Mouse (Mus musculus) brown adipose tissue, adult 24 weeks (tissue): ENCODE results near the gene Gm10382. TPM values are rescaled to one million over a fixed set of nuclear protein-coding genes. Genes with fewer than 3 reads are reported as not detected.
A peak's percentile ranks its signal among the peaks of the same experiment; 100 is the strongest.

Source experiments
- H3K27ac ChIP-seq: fragments of 200-500 bp; replicated peaks from 2 replicates; pipeline ENCODE4 v1.5.1; 2012; ENCODE audit warnings: low read depth, mild to moderate bottlenecking, low read length
- H3K4me1 ChIP-seq: fragments of 200-500 bp; 2 replicates; pipeline ENCODE4 v1.6.1; 2012; ENCODE audit warnings: low read length, mixed read lengths; ENCODE audit not compliant: control insufficient read depth, insufficient read depth, insufficient read length
- H3K4me3 ChIP-seq: fragments of 200-500 bp; 2 replicates; pipeline ENCODE4 v1.5.1; 2012; ENCODE audit warnings: low read depth, mild to moderate bottlenecking, low read length, moderate library complexity; ENCODE audit not compliant: insufficient read depth
- polyA plus RNA-seq: library from polyadenylated mRNA; stranded (reverse); fragments of >200 nt; gene quantifications from 2 replicates; pipeline ENCODE4 v1.2.4, GENCODE M21; 2012; ENCODE audit not compliant: missing spikeins, insufficient read depth, insufficient read length

Gm10382 gene
- polyA plus RNA-seq, 1 experiment: not detected

DNA sequence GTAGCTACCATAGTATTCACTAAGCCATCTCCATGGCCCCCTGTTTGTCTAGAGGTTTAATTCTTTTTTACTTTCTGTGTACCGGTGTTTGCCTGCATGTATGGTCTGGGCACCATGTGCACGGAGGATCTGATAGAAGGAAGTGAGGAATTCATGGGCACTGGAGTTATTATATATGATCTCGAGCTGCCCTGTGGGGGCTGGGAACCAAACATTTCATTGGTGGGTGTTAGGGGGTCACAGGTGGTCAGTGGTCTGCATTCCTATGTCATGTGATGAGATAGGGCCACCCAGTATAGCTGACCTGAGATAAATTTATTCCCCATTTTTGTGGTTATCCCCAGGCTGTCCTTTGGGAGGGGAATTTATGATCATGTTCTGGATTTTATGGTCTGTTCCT is 5.9 kb downstream of the Gm10382 start:
- H3K27ac ChIP-seq: peak overlapping the region; percentile 99

DNA sequence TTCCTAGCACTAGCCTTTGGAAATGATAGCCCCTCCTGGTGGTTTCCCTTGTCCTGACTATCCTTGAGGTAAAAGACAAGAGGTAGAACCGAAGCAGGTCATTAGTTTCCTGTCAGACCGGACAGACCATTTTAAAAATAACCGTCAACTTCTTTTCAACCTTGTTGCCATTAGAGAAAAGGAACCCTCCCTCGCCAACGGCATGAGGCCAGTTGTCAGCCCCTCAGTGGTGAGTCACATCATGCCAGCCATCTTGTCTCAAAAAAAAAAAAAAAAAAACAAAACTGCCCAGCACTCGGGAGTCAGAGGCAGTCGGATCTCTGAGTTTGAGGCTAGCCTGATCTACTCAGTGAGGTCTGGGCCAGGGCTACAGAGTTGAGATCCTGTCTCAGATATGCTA is 11.8 kb downstream of the Gm10382 start:
- Histone ChIP-seq H3K27ac (no peak overlapping the region), H3K4me1 (no peaks in the 10 kb centered on the region; the same call in 1 of the 2 replicates), H3K4me3 (no peak overlapping the region)

More for the DNA sequence above, 5.9 kb downstream of the Gm10382 start:
- Histone ChIP-seq H3K4me1 (peaks cover 16% of the 10 kb centered on the region), H3K4me3 (no peak overlapping the region)

DNA sequence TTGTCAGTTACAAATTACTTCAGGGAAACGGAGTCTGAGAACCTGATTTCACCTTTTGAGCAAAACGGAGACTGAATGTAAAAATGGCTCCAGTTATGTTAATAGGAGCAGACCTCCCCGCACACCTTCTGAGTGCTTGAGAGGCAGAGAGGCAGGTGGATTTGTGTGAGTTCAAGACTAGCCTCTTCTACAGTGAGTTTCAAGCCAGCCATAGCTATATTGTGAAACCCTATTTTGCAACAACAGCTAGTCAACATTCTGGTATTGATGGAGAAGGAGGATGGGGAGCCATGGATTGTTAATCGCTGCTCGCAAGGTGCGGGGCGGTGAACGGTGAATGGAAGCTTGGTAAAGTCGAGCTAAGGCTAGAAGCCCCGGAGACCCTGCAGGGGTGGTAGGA is 13.4 kb downstream of the Gm10382 start:
- Histone ChIP-seq H3K27ac (peak overlapping the region; percentile 79; the same call in 1 of the 2 replicates), H3K4me3 (no peak overlapping the region), H3K4me1 (peaks cover 5% of the 10 kb centered on the region)

DNA sequence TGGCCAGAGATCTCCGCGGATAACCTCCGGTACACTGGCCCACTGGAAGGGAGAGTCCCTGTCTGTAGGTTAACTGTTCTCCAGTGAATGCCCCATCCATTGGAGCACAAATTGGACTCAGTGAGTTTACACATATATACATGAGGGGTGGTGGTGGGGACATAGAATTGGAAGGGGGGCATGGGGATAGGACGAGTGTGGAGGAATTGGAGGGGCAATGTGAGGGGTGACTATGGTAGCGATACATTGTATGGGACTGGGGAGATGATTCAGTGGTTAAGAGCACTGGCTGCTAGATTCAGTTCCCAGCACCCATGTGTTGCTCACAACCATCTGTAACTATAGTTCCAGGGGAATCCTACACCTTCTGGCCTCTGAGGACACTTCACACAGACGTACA is 13.9 kb downstream of the Gm10382 start:
- Histone ChIP-seq H3K4me3 (no peak overlapping the region), H3K27ac (peak overlapping the region; percentile 79)

DNA sequence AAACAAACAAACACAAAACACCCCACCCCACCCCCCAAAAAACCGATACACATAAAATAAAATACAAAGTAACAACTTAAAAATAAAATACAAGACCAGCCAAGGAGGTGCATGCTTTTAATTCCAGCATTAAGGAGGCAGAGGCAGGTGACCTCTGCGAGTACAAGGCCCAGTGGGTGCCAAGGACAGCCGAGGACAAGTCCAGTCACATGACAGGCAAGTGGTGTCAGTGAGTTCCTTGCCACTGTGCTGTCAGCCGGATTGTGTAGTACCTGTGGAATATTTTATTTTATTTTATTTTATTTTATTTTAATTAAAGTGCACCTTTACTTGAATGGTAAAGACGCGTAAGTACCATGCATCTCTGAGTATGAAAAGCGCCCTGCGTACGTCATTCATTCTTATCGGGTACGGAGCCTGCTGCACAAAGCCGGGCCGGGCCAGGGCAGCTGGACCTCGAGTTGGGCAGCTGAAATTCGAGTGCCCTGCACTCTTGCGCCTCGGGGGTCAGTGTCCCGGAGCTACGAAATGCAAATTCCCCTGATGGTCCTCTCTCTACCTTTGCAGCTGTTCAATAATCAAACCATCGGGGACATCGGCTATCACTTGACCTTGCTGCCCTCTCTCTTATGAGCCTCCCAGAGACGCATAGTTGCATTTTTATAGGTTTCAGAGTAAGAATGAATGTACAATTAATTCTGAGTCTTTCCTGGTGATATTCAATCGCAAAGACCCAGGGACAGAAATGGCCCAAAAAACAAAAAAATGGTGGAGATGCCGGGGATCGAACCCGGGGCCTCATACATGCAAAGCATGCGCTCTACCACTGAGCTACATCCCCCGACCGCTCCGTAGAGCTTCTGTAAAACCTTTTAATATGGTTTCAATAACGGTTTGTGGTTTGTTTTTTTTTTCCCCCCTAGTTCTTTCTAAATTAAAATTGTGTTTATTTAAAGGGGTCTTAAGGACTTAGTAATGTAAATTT is 14.7 kb downstream of the Gm10382 start:
- Histone ChIP-seq H3K4me1 (peaks cover 5% of the 10 kb centered on the region), H3K27ac (peak overlapping the region; percentile 83), H3K4me3 (peak overlapping the region; percentile 42)

More for the DNA sequence above, 13.9 kb downstream of the Gm10382 start:
- peaks cover 5% of the 10 kb centered on the region for H3K4me1 ChIP-seq

DNA sequence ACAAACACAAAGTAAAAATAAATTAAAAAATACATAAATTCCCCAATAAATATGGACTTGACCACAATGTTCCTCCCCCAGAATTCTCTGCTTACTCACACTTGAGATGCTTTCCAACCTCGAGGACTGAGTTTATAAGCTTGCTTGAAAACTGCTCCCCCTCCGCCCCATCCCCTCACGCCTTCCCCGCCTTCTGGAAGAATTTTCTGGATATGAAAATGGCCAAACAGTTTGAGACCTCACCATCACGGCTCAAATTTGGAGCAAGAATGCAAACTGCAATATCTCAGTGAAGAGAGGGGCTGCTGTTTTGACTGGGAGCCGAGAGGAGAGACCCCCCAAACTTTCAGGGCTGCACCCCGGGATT is 15.4 kb downstream of the Gm10382 start:
- Histone ChIP-seq H3K4me3 (peak overlapping the region; percentile 68), H3K27ac (peak overlapping the region; percentile 92), H3K4me1 (peaks cover 5% of the 10 kb centered on the region)

DNA sequence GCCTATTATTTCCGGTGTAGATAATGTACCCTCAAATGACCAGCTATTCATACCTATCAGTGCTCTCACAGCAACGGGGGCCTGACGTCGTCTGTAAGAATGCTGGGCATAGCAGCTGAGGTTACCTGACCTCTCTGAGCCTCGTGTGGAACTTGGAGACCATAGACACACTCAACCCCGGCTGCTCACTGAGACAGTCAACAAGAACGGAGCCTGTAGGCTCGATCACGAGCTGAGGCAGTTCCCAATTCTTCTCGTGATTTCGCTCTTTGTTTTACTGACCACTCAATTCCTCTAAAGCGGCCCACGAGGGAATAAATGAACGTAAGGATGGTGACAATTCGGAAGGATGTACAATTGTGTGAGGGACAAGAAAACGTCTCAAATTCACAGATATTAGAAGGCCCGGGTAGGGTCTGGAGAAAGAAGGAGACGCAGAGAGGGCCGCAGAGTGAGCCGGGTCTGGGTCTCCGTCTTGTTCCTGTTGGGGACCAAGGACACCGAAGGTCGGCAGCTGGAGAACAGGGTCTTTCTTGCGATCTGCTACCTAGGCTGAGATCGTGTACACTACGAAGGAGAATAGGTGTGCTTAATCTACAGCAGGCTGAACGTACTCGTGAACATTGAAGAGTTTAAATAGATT is 15.9 kb downstream of the Gm10382 start:
- peak overlapping the region; percentile 92 for H3K27ac ChIP-seq
- H3K4me3 ChIP-seq: peak overlapping the region; percentile 68
- peaks cover 5% of the 10 kb centered on the region for H3K4me1 ChIP-seq

DNA sequence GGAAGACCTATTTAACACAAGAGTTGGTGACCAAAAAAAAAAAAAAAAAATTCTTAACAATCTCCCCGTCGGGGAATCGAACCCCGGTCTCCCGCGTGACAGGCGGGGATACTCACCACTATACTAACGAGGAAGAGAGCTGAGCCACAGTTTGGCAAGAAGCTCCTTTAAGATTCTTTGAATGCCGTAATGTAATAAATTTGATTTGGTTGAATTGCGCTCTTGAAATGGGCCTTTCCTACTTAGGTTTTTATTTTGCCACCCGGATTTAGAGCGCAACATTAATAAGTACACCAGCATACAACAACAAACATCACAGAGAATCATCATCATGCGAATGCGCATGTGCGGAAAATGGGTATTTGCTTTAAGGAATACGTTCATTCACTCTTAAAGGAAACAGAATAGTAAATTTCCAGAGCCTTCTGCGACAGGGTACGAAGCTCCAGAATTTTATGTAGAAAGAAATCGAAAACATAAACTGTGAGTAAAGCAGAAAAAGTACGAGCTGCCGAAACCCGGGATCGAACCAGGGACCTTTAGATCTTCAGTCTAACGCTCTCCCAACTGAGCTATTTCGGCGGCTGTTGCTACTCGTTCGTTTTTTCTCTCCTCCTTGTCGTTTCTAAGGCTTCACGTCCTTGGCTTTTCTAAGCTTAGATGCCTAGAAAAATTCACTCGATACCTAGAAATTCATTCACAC is 16.6 kb downstream of the Gm10382 start:
- H3K4me3 ChIP-seq: peak overlapping the region; percentile 70
- peak overlapping the region; percentile 92 for H3K27ac ChIP-seq
- H3K4me1 ChIP-seq: peaks cover 5% of the 10 kb centered on the region

DNA sequence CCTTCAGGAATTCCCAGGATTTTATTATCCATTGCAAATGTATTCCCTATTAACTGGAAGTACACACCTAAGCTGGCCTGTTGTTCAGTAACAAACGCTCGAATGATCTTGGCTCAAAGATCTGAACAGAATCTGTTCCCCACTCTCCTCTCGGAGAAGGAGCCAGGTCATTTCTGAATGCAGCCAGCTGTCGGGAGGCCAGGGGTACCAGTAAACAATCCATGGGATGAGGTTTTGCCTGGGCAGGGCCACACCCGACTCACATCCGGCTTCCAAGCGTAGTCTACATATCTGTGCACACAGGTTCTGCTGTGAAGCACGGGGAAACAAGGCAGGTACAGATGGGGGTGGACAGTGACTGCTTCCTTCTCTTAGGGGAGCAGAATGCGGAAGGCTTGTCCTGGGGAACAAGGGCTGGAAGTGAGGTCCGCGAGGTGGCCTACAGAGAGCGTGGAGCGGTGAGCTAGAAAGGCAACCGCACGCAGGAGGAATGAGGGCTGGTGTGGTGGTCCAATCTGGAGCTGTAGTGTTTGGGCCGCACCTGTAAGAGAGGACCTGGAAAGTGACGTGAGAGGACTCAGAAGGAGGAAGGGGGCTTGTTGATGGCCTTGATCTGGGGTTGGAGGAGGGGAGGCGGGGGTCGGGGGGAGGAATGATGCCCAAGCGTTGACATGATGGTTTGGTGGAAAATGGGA is 17.3 kb downstream of the Gm10382 start:
- Histone ChIP-seq H3K27ac (peak overlapping the region; percentile 91), H3K4me3 (peak overlapping the region; percentile 70), H3K4me1 (peaks cover 5% of the 10 kb centered on the region)

DNA sequence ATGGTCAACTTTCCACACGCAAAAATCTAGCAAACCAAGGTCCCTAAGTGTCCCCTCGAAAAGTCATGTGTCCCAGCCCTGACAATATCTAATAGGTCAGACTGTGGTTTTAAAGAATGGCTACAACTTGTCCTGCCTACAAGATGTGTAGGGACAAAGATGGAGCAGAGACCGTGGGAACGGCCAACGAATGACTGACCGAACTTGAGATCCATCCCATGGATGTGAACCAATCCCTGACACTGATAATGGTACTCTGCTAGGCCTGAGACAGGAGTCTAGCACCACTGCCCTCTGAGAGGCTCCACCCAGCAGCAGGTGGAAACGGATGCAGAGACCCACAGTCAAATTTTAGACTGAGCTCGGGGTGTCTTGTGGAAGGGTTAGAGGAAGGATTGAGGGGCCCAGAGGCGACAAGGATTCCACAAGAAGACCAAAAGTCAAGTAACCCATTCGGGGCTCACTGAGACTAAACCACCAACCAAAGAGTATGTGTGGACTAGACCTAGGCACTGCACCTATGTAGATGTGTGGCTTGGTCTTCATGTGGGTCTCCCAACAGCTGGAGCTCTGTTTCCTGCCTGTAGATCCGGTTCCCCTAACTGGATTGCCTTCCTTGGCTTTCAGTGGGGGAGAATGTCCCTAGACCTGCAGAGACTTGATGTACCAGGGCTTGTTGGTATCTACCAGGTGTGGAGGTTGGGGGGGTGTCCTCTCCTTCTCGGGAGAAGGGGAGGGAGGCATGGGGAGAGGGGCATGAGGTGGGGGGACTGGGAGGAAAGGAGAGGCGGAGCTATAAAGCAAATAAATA is 18.1 kb downstream of the Gm10382 start:
- H3K4me3 ChIP-seq: no peak overlapping the region
- peak overlapping the region; percentile 24; the same call in 1 of the 2 replicates for H3K27ac ChIP-seq
- peaks cover 5% of the 10 kb centered on the region for H3K4me1 ChIP-seq

DNA sequence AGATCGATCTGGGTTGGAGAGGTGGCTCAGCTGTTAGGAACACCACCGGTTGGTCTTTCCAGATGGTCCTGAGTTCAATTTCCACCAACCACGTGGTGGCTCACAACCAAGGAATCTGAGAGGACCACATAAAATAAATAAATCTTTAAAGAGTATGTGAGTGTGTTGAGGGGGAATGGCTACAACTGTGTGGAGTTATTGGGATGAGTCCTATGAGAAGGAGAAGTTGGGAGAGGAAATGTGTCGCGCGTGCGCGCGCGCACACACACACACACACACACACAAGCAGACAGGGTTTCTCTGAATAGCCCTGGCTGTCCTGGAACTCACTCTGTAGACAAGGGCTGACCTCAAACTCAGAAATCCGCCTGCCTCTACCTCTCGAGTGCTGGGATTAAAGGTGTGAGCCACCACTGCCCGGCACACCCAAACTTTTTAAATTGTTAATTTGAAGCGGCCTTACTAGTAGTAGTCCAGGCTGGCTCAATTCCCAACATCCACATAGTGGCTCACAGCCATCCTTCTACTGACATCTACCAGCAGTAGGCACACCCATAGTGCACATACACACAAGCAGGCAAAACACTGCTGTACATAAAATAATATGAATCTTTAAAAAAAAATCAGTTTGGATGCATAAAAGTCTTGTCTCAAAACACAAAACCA is 18.9 kb downstream of the Gm10382 start:
- no peak overlapping the region for H3K4me3 ChIP-seq
- H3K4me1 ChIP-seq: peaks cover 5% of the 10 kb centered on the region
- H3K27ac ChIP-seq: no peak overlapping the region

DNA sequence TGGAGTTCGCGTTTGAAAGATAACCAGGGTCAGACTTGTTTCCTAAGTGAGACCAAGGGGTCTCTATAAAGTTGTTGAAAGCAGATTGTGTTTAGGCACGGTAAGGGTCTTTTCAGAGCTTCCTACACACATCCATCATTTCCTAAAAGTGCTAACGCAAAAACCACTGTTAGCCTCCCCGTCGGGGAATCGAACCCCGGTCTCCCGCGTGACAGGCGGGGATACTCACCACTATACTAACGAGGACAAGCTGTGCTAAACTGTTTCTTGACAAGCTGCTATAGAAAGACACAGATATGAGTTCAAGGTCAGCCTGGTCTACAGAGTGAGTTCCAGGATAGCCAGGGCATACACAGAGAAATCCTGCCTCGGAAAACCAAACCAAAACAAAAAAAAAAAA is 19.7 kb downstream of the Gm10382 start:
- peaks cover 5% of the 10 kb centered on the region for H3K4me1 ChIP-seq
- peak overlapping the region; percentile 79 for H3K27ac ChIP-seq
- peak overlapping the region; percentile 49 for H3K4me3 ChIP-seq

DNA sequence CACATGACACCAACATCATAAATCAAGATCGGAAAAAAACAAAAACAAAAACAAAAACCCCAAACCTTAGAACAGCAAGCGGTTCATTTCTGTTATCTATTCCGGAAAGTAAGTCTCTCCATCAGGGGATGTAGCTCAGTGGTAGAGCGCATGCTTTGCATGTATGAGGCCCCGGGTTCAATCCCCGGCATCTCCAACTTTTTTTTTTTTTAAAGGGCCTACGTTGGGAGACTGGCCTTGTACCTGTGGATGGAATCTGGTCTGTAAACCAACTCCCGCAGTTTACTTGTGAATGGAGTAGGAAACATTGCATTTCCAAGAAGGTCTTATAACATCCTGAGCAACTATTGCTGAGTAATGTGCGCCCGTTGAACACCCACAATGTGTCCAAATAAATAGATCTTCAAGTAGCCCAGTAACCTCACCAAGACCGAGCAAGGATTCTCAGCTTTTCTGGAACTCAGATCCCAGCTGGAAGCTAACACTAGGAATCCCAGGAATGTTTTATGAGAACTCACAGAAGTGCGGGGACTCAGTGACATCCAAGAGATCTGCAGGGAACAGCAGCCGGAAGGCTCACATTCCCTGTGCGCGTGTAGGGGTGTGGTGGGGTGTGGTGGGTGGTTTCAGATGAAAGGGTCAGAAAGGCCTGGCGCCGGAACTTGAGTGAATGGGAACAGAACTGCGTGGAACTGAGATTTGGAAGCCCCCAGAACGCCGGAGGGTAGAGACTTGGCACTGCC is 20.4 kb downstream of the Gm10382 start:
- peak overlapping the region; percentile 49 for H3K4me3 ChIP-seq
- peak overlapping the region; percentile 79 for H3K27ac ChIP-seq

More for the DNA sequence above, 20.4 kb downstream of the Gm10382 start:
- H3K4me1 ChIP-seq: peaks cover 5% of the 10 kb centered on the region; the same call in 1 of the 2 replicates
